Mouse (Mus musculus): ENCODE measurements around the gene Gm49387. TPM values are rescaled to one million over a fixed set of nuclear protein-coding genes. Genes with fewer than 3 reads are reported as not detected.

Gene Gm49387
- polyA plus RNA-seq, 1 experiment: not detected

DNA sequence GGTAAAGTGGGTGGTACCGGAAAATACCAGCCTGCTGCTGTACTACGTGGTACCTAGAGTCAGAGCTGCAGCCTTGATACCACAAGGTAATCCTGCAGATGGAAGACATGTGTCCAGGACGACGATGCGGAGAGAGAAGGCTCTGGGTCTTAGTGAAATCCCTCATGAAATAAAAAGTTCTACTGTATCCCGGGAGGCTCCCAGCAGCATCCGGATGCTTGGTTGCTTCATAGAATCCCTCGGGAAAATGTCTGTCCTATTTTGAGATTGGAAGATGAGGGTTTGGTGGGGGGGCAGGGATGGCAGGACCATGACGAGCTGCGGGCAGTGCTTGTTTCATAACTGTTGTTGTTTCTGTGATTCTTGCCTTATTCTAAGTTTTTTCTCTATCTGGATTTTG, 7.3 kb upstream of the Gm49387 start:
- no peak for DNase-seq
- Histone ChIP-seq H3K4me1 (ENCODE audit: control insufficient read depth, insufficient read depth, low read length) (peaks cover 8% of the 10 kb centered on the region; the same call in 1 of the 2 replicates), H3K36me3 (ENCODE audit: control insufficient read depth, insufficient read depth, low read length) (no peaks in the 10 kb centered on the region), H3K4me3 (ENCODE audit: insufficient read depth, low read depth, low read length) (no peak overlapping the region), H3K27ac (ENCODE audit: insufficient read depth, low read depth, low read length) (no peak overlapping the region), H3K27me3 (replicated peaks; ENCODE audit: control insufficient read depth, insufficient read depth, low read length) (no peaks in the 10 kb centered on the region)
- WGBS: 77% methylated on average over 10 of the region's 10 CpGs
- no peak for TF ChIP-seq POLR2A (IDR thresholded peaks at IDR 0.05; ENCODE audit: low read depth, low read length)
- no peak for TF ChIP-seq CTCF (conservative IDR thresholded peaks at IDR 0.05; ENCODE audit: insufficient read depth, insufficient read length, low read depth, low read length)

DNA sequence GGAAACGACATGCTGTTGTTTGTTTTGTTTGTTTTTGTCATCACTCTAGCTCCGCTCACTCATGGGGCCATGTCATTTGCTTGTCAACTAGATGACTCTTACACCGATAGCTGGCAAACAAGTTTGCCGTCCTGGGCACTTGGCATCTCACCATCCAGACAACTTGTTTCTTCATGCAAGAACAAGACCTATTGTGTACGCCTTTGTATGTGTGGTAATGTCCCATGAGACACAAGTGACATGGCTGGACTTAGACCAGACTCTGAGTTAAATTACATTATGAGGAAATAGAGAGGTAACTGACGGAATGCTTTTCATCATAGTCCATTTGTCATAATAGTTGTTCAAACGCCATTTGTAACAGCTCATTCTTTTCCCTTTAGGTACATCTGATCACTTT, 5.2 kb upstream of the Gm49387 start:
- Histone ChIP-seq H3K27me3 (replicated peaks; ENCODE audit: control insufficient read depth, insufficient read depth, low read length) (no peaks in the 10 kb centered on the region), H3K36me3 (ENCODE audit: control insufficient read depth, insufficient read depth, low read length) (no peaks in the 10 kb centered on the region), H3K4me1 (ENCODE audit: control insufficient read depth, insufficient read depth, low read length) (peaks cover 21% of the 10 kb centered on the region; the same call in 1 of the 2 replicates), H3K4me3 (ENCODE audit: insufficient read depth, low read depth, low read length) (no peak overlapping the region), H3K27ac (ENCODE audit: insufficient read depth, low read depth, low read length) (no peak overlapping the region)
- no peak for TF ChIP-seq POLR2A (IDR thresholded peaks at IDR 0.05; ENCODE audit: low read depth, low read length)
- no peak for TF ChIP-seq CTCF (conservative IDR thresholded peaks at IDR 0.05; ENCODE audit: insufficient read depth, insufficient read length, low read depth, low read length)
- 90% methylated on average over 7 of the region's 7 CpGs for WGBS
- no peak for DNase-seq

DNA sequence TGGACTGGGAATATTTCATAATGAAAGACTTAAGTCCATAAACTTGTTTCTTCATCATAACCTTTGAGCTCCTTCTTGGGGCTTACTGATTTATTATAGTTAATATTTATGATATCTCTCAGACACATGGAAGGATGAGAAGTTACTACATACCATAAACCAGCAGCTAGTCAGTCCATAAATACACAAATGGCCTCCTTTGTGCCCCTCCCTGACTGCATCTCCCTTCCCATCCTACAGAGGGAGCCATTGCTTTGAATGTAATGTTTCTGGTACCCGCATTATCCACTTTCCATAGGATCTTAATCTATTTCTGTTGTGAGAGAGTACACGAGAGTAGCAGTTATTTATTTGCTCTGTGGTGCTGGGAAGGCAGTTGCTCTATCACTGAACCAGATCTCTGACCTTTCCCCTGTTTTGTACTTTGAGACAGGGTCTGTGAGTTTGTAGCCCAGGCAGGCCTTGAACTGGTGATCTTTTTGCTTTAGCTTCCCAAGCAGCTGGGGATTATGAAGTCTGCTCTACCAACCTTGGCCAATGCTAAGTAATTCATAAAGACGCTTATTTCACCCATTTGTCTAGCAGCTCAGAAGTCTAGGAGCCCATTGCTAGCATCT, 4.4 kb upstream of the Gm49387 start:
- peak; percentile 64 for DNase-seq
- WGBS: 65% methylated on average over 3 of the region's 3 CpGs
- TF ChIP-seq CTCF (conservative IDR thresholded peaks at IDR 0.05; ENCODE audit: insufficient read depth, insufficient read length, low read depth, low read length) (peak; percentile 48), POLR2A (IDR thresholded peaks at IDR 0.05; ENCODE audit: low read depth, low read length) (no peak)
- Histone ChIP-seq H3K4me1 (ENCODE audit: control insufficient read depth, insufficient read depth, low read length) (peaks cover 21% of the 10 kb centered on the region; the same call in 1 of the 2 replicates), H3K4me3 (ENCODE audit: insufficient read depth, low read depth, low read length) (no peak overlapping the region), H3K36me3 (ENCODE audit: control insufficient read depth, insufficient read depth, low read length) (no peaks in the 10 kb centered on the region), H3K27me3 (replicated peaks; ENCODE audit: control insufficient read depth, insufficient read depth, low read length) (no peaks in the 10 kb centered on the region), H3K27ac (ENCODE audit: insufficient read depth, low read depth, low read length) (peak overlapping the region; percentile 66)

DNA sequence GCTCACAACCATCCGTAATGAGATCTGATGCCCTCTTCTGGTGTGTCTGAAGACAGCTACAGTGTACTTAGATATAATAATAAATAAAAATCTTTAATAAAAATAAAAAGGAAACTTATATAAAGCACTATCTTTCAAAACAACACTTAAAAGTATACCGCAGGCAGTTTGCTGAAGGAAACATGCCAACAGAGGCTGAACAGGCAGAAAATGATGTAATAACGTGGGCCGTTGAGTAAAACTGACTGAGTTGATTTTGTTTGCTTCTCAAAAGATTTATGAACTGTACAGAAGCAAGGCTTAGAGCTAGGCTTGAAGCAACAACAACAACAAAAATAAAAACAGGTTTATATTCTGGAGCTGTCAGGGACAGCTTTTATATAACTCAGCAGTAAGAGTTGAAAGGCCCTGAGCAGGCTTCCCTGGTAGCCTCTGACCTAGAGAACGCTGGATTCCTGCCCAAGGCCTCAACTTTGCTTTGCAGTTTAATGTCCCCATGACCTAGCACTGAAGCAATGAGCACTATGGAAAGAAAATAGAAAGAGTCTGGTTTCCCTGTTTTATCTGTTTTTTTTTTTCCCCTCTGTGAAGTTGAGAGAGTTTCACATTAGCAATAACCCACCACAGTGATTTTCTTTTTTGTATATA, 3.6 kb upstream of the Gm49387 start:
- Histone ChIP-seq H3K27me3 (replicated peaks; ENCODE audit: control insufficient read depth, insufficient read depth, low read length) (no peaks in the 10 kb centered on the region), H3K4me3 (ENCODE audit: insufficient read depth, low read depth, low read length) (no peak overlapping the region), H3K4me1 (ENCODE audit: control insufficient read depth, insufficient read depth, low read length) (peaks cover 21% of the 10 kb centered on the region; the same call in 1 of the 2 replicates), H3K36me3 (ENCODE audit: control insufficient read depth, insufficient read depth, low read length) (no peaks in the 10 kb centered on the region), H3K27ac (ENCODE audit: insufficient read depth, low read depth, low read length) (peak overlapping the region; percentile 32; the same call in 1 of the 2 replicates)
- DNase-seq: peak; percentile 89
- TF ChIP-seq CTCF (conservative IDR thresholded peaks at IDR 0.05; ENCODE audit: insufficient read depth, insufficient read length, low read depth, low read length): no peak
- TF ChIP-seq POLR2A (IDR thresholded peaks at IDR 0.05; ENCODE audit: low read depth, low read length): no peak
- WGBS: 50% methylated on average over 5 of the region's 5 CpGs

DNA sequence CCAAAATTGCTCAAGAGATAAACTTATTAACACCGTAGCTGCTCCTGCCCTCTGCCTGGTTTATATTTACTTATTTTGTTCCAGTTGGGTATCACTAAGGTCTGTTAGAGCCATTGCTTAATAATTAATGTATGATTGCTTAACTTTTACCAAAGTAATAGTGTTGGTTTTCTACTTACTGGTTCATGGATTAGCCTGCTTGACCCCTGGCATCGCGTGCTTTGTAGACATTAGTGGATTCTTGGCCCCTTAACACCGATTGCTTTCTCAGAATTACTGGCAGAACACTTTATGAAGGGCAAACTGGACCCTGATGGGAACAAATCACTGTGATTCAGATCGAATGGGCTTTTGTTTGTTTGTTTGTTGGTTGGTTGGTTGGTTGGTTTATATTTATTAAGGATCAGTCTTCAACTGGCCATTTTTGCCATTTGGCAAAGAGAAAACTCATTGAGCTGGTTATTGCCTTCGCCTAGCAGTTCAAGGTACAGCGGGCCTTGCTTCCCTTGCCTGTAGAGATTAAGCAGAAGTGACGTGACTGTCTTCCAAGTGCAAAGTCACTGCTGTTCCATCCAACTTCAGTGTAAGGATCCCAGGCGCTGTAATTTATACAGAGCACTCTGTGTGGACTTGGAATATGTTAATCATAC, 953 bp upstream of the Gm49387 start:
- Histone ChIP-seq H3K36me3 (ENCODE audit: control insufficient read depth, insufficient read depth, low read length) (no peaks in the 10 kb centered on the region), H3K27me3 (replicated peaks; ENCODE audit: control insufficient read depth, insufficient read depth, low read length) (no peaks in the 10 kb centered on the region), H3K27ac (ENCODE audit: insufficient read depth, low read depth, low read length) (peak overlapping the region; percentile 83), H3K4me3 (ENCODE audit: insufficient read depth, low read depth, low read length) (peak overlapping the region; percentile 62), H3K4me1 (ENCODE audit: control insufficient read depth, insufficient read depth, low read length) (peaks cover 21% of the 10 kb centered on the region; the same call in 1 of the 2 replicates)
- peak; percentile 93 for DNase-seq
- WGBS: 33% methylated on average over 9 of the region's 9 CpGs
- TF ChIP-seq POLR2A (IDR thresholded peaks at IDR 0.05; ENCODE audit: low read depth, low read length) (no peak), CTCF (conservative IDR thresholded peaks at IDR 0.05; ENCODE audit: insufficient read depth, insufficient read length, low read depth, low read length) (no peak)

DNA sequence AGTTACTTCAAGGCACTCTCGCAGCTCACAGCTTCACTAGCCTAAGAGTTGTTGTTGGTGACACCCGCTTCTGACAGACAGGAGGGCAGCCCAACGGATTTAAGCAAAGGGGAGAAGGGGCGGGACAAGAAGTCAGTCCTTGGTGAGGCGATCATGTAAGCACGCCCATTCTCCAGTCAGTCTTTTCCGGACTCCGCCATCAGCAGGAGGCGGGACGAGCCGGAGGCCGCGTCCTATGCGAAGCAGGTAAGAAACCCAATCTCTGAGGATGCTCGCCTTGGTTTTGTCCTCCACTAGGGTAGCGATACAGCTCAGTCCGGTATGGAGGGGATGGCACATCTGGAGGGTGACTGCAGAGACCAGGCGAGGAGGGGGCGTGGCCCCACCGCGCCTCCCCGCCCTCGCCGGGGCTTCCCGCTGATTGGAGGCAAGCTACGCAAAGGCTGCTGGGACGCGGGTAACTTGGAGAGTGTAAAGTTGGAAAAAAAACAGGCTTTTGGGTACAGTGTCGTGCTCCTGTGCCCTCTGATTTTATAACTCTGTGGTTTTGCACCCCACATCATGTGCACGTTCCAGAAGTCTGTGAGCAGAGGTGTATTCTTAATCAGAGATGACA, 320 bp upstream of the Gm49387 start, which contains the start of the genes Btd and Hacl1:
Gene Btd, plus strand, starts transcription at position 139 of the 616 bp plus-strand sequence.
Gene Hacl1, minus strand, starts transcription at position 397 of the 616 bp plus-strand sequence.
- H3K27me3 ChIP-seq (replicated peaks; ENCODE audit: control insufficient read depth, insufficient read depth, low read length): no peaks in the 10 kb centered on the region
- WGBS: under 1% methylated on average over 30 of the region's 30 CpGs
- TF ChIP-seq CTCF (conservative IDR thresholded peaks at IDR 0.05; ENCODE audit: insufficient read depth, insufficient read length, low read depth, low read length): no peak
- TF ChIP-seq POLR2A (IDR thresholded peaks at IDR 0.05; ENCODE audit: low read depth, low read length): peak; percentile 41

More for the DNA sequence above, 320 bp upstream of the Gm49387 start, which contains the start of the genes Btd and Hacl1:
- Histone ChIP-seq H3K36me3 (ENCODE audit: control insufficient read depth, insufficient read depth, low read length) (no peaks in the 10 kb centered on the region), H3K4me1 (ENCODE audit: control insufficient read depth, insufficient read depth, low read length) (peaks cover 21% of the 10 kb centered on the region; the same call in 1 of the 2 replicates), H3K4me3 (ENCODE audit: insufficient read depth, low read depth, low read length) (peak within 1 kb of the TSS; percentile 62), H3K27ac (ENCODE audit: insufficient read depth, low read depth, low read length) (peak within 1 kb of the TSS; percentile 83)
- peak; percentile 97 for DNase-seq
